Mouse (Mus musculus): ENCODE results near the gene Abcg5. TPM values are rescaled to one million over a fixed set of nuclear protein-coding genes. Genes with fewer than 3 reads are reported as not detected.

Gene Abcg5
- total RNA-seq, 1 experiment = 0.27 TPM

- Histone ChIP-seq H3K9ac (ENCODE audit: insufficient read depth, low read depth, low read length, poor library complexity, severe bottlenecking) (no peak overlapping the region), H3K9me3 (ENCODE audit: control insufficient read depth, insufficient read depth, low read depth, low read length) (no peaks in the 10 kb centered on the region), H3K27ac (ENCODE audit: insufficient read depth, low read depth, low read length, poor library complexity, severe bottlenecking) (no peak overlapping the region), H3K4me3 (ENCODE audit: insufficient read depth in 1 of 2, low read depth in 1 of 2, low read length in 2 of 2, poor library complexity in 1 of 2, severe bottlenecking in 1 of 2) (no peak overlapping the region), H3K4me1 (ENCODE audit: control insufficient read depth in 2 of 2, insufficient read depth in 2 of 2, low read length in 2 of 2, poor library complexity in 1 of 2) (peaks cover 0 to 10% of the 10 kb centered on the region in 2 experiments; a peak in 2 of 4 replicates), H3K36me3 (ENCODE audit: control insufficient read depth, insufficient read depth, low read length, poor library complexity, severe bottlenecking) (no peaks in the 10 kb centered on the region)
- TF ChIP-seq CHD2 (IDR thresholded peaks at IDR 0.05; ENCODE audit: low read depth, low read length) = no peak
- TF ChIP-seq ZC3H11A (IDR thresholded peaks at IDR 0.05; ENCODE audit: borderline replicate concordance, low read depth, low read length) = no peak
- no peak for TF ChIP-seq MAFK (IDR thresholded peaks at IDR 0.05; ENCODE audit: insufficient read depth, low read depth, low read length)
- no peak for TF ChIP-seq ZNF384 (IDR thresholded peaks at IDR 0.05; ENCODE audit: low read depth, low read length)
- no peak for TF ChIP-seq HCFC1 (IDR thresholded peaks at IDR 0.05; ENCODE audit: borderline replicate concordance, insufficient read depth, low read length)
- in situ Hi-C loops (cut with MboI; ENCODE audit: low sequenced_read_pairs in 2 of 2, unreplicated experiment in 2 of 2) = no loop called here
- no peak for DNase-seq (ENCODE audit: low read depth, low spot score)
Observed at GRCm38 (mm10) chr17:84693741-84694140, 10.9 kb upstream of the Abcg5 start.

GRCm38 (mm10) chr17:84690111-84690510 lies 7.3 kb upstream of the Abcg5 start:
- no peak for DNase-seq (ENCODE audit: low read depth, low spot score)
- Histone ChIP-seq H3K9me3 (ENCODE audit: control insufficient read depth, insufficient read depth, low read depth, low read length) (no peaks in the 10 kb centered on the region), H3K27ac (ENCODE audit: insufficient read depth, low read depth, low read length, poor library complexity, severe bottlenecking) (no peak overlapping the region), H3K4me3 (ENCODE audit: insufficient read depth in 1 of 2, low read depth in 1 of 2, low read length in 2 of 2, poor library complexity in 1 of 2, severe bottlenecking in 1 of 2) (no peak overlapping the region), H3K4me1 (ENCODE audit: control insufficient read depth in 2 of 2, insufficient read depth in 2 of 2, low read length in 2 of 2, poor library complexity in 1 of 2) (peaks cover 0 to 10% of the 10 kb centered on the region in 2 experiments; a peak in 2 of 4 replicates), H3K9ac (ENCODE audit: insufficient read depth, low read depth, low read length, poor library complexity, severe bottlenecking) (no peak overlapping the region), H3K36me3 (ENCODE audit: control insufficient read depth, insufficient read depth, low read length, poor library complexity, severe bottlenecking) (no peaks in the 10 kb centered on the region)
- TF ChIP-seq MAFK (IDR thresholded peaks at IDR 0.05; ENCODE audit: insufficient read depth, low read depth, low read length) (no peak), CHD2 (IDR thresholded peaks at IDR 0.05; ENCODE audit: low read depth, low read length) (no peak), HCFC1 (IDR thresholded peaks at IDR 0.05; ENCODE audit: borderline replicate concordance, insufficient read depth, low read length) (no peak), ZNF384 (IDR thresholded peaks at IDR 0.05; ENCODE audit: low read depth, low read length) (no peak), ZC3H11A (IDR thresholded peaks at IDR 0.05; ENCODE audit: borderline replicate concordance, low read depth, low read length) (no peak)
- in situ Hi-C loops (cut with MboI; ENCODE audit: low sequenced_read_pairs in 2 of 2, unreplicated experiment in 2 of 2) = no loop called here

GRCm38 (mm10) chr17:84689316-84689715 lies 6.5 kb upstream of the Abcg5 start:
- H3K36me3 ChIP-seq (ENCODE audit: control insufficient read depth, insufficient read depth, low read length, poor library complexity, severe bottlenecking) = no peaks in the 10 kb centered on the region
- H3K9me3 ChIP-seq (ENCODE audit: control insufficient read depth, insufficient read depth, low read depth, low read length) = no peaks in the 10 kb centered on the region
- no peak for DNase-seq (ENCODE audit: low read depth, low spot score)
- no peak for TF ChIP-seq ZC3H11A (IDR thresholded peaks at IDR 0.05; ENCODE audit: borderline replicate concordance, low read depth, low read length)
- TF ChIP-seq MAFK (IDR thresholded peaks at IDR 0.05; ENCODE audit: insufficient read depth, low read depth, low read length) = no peak
- TF ChIP-seq HCFC1 (IDR thresholded peaks at IDR 0.05; ENCODE audit: borderline replicate concordance, insufficient read depth, low read length) = no peak
- no peak for TF ChIP-seq CHD2 (IDR thresholded peaks at IDR 0.05; ENCODE audit: low read depth, low read length)
- TF ChIP-seq ZNF384 (IDR thresholded peaks at IDR 0.05; ENCODE audit: low read depth, low read length) = no peak
- H3K9ac ChIP-seq (ENCODE audit: insufficient read depth, low read depth, low read length, poor library complexity, severe bottlenecking) = no peak overlapping the region
- in situ Hi-C loops (cut with MboI; ENCODE audit: low sequenced_read_pairs in 2 of 2, unreplicated experiment in 2 of 2) = no loop called here
- peaks cover 0 to 10% of the 10 kb centered on the region in 2 experiments; a peak in 2 of 4 replicates for H3K4me1 ChIP-seq (ENCODE audit: control insufficient read depth in 2 of 2, insufficient read depth in 2 of 2, low read length in 2 of 2, poor library complexity in 1 of 2)
- no peak overlapping the region for H3K4me3 ChIP-seq (ENCODE audit: insufficient read depth in 1 of 2, low read depth in 1 of 2, low read length in 2 of 2, poor library complexity in 1 of 2, severe bottlenecking in 1 of 2)
- H3K27ac ChIP-seq (ENCODE audit: insufficient read depth, low read depth, low read length, poor library complexity, severe bottlenecking) = no peak overlapping the region

- in situ Hi-C loops (cut with MboI; ENCODE audit: low sequenced_read_pairs in 2 of 2, unreplicated experiment in 2 of 2) = no loop called here
Observed at GRCm38 (mm10) chr17:84688834-84689233, 6.0 kb upstream of the Abcg5 start.

More at GRCm38 (mm10) chr17:84688834-84689233, 6.0 kb upstream of the Abcg5 start:
- H3K36me3 ChIP-seq (ENCODE audit: control insufficient read depth, insufficient read depth, low read length, poor library complexity, severe bottlenecking) = no peaks in the 10 kb centered on the region
- H3K9me3 ChIP-seq (ENCODE audit: control insufficient read depth, insufficient read depth, low read depth, low read length) = no peaks in the 10 kb centered on the region
- no peak overlapping the region for H3K4me3 ChIP-seq (ENCODE audit: insufficient read depth in 1 of 2, low read depth in 1 of 2, low read length in 2 of 2, poor library complexity in 1 of 2, severe bottlenecking in 1 of 2)
- no peak overlapping the region for H3K9ac ChIP-seq (ENCODE audit: insufficient read depth, low read depth, low read length, poor library complexity, severe bottlenecking)
- peaks cover 0 to 10% of the 10 kb centered on the region in 2 experiments; a peak in 2 of 4 replicates for H3K4me1 ChIP-seq (ENCODE audit: control insufficient read depth in 2 of 2, insufficient read depth in 2 of 2, low read length in 2 of 2, poor library complexity in 1 of 2)
- no peak for DNase-seq (ENCODE audit: low read depth, low spot score)
- TF ChIP-seq ZC3H11A (IDR thresholded peaks at IDR 0.05; ENCODE audit: borderline replicate concordance, low read depth, low read length) = no peak
- TF ChIP-seq CHD2 (IDR thresholded peaks at IDR 0.05; ENCODE audit: low read depth, low read length) = no peak
- TF ChIP-seq HCFC1 (IDR thresholded peaks at IDR 0.05; ENCODE audit: borderline replicate concordance, insufficient read depth, low read length) = no peak
- TF ChIP-seq ZNF384 (IDR thresholded peaks at IDR 0.05; ENCODE audit: low read depth, low read length) = no peak
- no peak for TF ChIP-seq MAFK (IDR thresholded peaks at IDR 0.05; ENCODE audit: insufficient read depth, low read depth, low read length)
- H3K27ac ChIP-seq (ENCODE audit: insufficient read depth, low read depth, low read length, poor library complexity, severe bottlenecking) = no peak overlapping the region

Data from ES-E14 (cell line).